Mouse (Mus musculus): Measurements from ENCODE around the gene Mcpt2.
"Not testable (repeated sequence)": the region's sequence is repeated elsewhere in the genome, so short reads cannot be mapped to it uniquely, and the experiment has no call there.

DNA sequence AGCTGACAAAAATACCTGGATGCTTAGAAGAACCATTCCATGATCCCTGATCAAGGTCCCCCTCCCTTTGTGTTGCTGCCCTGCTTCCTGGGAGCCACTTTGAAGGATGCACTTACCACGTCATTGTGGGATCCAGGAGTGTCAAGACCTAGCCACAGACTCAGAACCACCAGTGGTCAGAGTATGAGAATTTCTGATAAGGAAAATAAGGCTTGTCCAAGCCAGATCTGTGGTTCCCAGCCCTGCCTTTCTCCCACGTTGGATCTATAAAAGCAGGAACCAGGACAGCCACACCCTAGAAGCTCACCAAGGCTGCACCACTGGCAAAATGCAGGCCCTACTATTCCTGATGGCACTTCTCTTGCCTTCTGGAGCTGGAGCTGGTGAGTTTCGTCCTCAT lies 24.2 kb upstream of the Mcpt2 start, which contains the start of gene Mcpt1:
- not testable (repeated sequence) for TF ChIP-seq CTCF (IDR thresholded peaks at IDR 0.05; ENCODE audit: low read depth, low read length); POLR2A (IDR thresholded peaks at IDR 0.05; ENCODE audit: insufficient read depth, low read length); EP300 (IDR thresholded peaks at IDR 0.05; ENCODE audit: insufficient read depth, low read depth, low read length)
